Mouse (Mus musculus) midbrain, postnatal 0 days (tissue): ENCODE measurements around the gene Zfand4. TPM values are rescaled to one million over a fixed set of nuclear protein-coding genes. Genes with fewer than 3 reads are reported as not detected.

Experiments used
- ATAC-seq: fragments of 200-750 bp; cut with Nextera tagmentation; 2 replicates; pipeline ENCODE4 v1.8.0; 2017; ENCODE audit warnings: moderate number of reproducible peaks, mild to moderate bottlenecking, moderate TSS enrichment, moderate library complexity; ENCODE audit not compliant: low FRiP score
- DNase-seq: peaks from one replicate; pipeline ENCODE4 v3.0.0-alpha.2; 2015; ENCODE audit warnings: low spot score
- H3K27ac ChIP-seq: fragments of 300-500 bp; sonication (generic); 2 replicates; pipeline ENCODE4 v1.5.1; 2014; ENCODE audit warnings: low read depth, mild to moderate bottlenecking, low read length, mixed read lengths
- H3K27me3 ChIP-seq: fragments of 300-500 bp; sonication (generic); 2 replicates; pipeline ENCODE4 v1.6.1; 2014; ENCODE audit warnings: low read length, control low read depth, mixed read lengths; ENCODE audit not compliant: insufficient read depth
- H3K36me3 ChIP-seq: fragments of 300-500 bp; sonication (generic); 2 replicates; pipeline ENCODE4 v1.6.1; 2014; ENCODE audit warnings: low read length, control low read depth, mixed read lengths; ENCODE audit not compliant: insufficient read depth
- H3K4me1 ChIP-seq: fragments of 300-500 bp; sonication (generic); 2 replicates; pipeline ENCODE4 v1.6.1; 2014; ENCODE audit warnings: mild to moderate bottlenecking, control low read depth, antibody characterized with exemption, low read length, mixed read lengths; ENCODE audit not compliant: insufficient read depth
- H3K4me2 ChIP-seq: fragments of 300-500 bp; sonication (generic); 2 replicates; pipeline ENCODE4 v1.6.1; 2014; ENCODE audit warnings: low read depth, mild to moderate bottlenecking, low read length, mixed read lengths; ENCODE audit not compliant: poor library complexity, severe bottlenecking
- H3K4me3 ChIP-seq: fragments of 300-500 bp; sonication (generic); 2 replicates; pipeline ENCODE4 v1.5.1; 2014; ENCODE audit warnings: low read depth, mild to moderate bottlenecking, low read length, moderate library complexity
- H3K9ac ChIP-seq: fragments of 300-500 bp; sonication (generic); replicated peaks from 2 replicates; pipeline ENCODE4 v1.6.1; 2014; ENCODE audit warnings: mild to moderate bottlenecking, low read length, moderate library complexity, mixed read lengths; ENCODE audit not compliant: poor library complexity, severe bottlenecking
- H3K9me3 ChIP-seq: fragments of 300-500 bp; sonication (generic); 2 replicates; pipeline ENCODE4 v1.6.1; 2016; ENCODE audit warnings: low read length, control low read depth
- CTCF ChIP-seq: IDR thresholded peaks from 2 replicates; pipeline ENCODE4 v1.5.1; 2016; ENCODE audit warnings: antibody characterized with exemption, mild to moderate bottlenecking
- WGBS: fragments of 180-500 bp; shearing (Covaris S2); extraction: QIAGEN DNeasy Blood & Tissue Kit; methylation state at CpG from one replicate; pipeline ENCODE4 v1.1.7; 2014; 5-methylcytosine and 5-hydroxymethylcytosine counted together
- polyA plus RNA-seq: library from polyadenylated mRNA; unstranded; fragments of >200 nt; fragmentation: Nextera tagmentation; extraction: Ambion mirVana; gene quantifications from 2 replicates; pipeline ENCODE4 v1.2.1, GENCODE M21; 2015
- total RNA-seq: library from RNA; depleted of rRNA; stranded (reverse); fragments of >200 nt; gene quantifications from 2 replicates; pipeline ENCODE4 v1.2.3, GENCODE M21; 2014

Zfand4 gene
- total and polyA plus RNA-seq, 2 experiments from 2014 or later = 5.8 TPM

DNA sequence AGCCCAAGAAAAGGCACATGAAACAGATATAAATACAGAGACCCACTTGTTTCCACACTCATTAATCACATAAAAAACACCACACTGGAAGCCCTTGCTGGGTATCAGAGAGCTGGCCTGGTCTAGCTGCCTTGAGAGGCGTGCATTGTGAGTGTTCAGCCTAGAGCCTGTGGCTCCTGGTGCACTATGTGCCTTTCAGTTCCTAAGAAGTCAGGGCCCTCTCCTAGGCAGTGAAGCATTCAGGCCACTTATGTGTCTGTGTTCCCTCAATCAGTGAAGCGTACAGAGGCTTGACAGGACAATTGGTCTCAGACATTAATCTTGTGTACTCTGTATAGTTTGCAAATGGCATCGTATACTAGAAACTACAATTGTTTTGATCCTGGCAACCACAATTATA is 19.3 kb downstream of the Zfand4 start:
- Histone ChIP-seq H3K4me2 (no peak overlapping the region), H3K9ac (no peak overlapping the region), H3K4me1 (no peaks in the 10 kb centered on the region), H3K9me3 (no peaks in the 10 kb centered on the region), H3K27me3 (no peaks in the 10 kb centered on the region), H3K27ac (no peak overlapping the region), H3K36me3 (no peaks in the 10 kb centered on the region), H3K4me3 (no peak overlapping the region)
- DNase-seq (no peak), ATAC-seq (no peak)
- no peak for TF ChIP-seq CTCF
- WGBS = 84% methylated on average over 3 of the region's 3 CpGs

DNA sequence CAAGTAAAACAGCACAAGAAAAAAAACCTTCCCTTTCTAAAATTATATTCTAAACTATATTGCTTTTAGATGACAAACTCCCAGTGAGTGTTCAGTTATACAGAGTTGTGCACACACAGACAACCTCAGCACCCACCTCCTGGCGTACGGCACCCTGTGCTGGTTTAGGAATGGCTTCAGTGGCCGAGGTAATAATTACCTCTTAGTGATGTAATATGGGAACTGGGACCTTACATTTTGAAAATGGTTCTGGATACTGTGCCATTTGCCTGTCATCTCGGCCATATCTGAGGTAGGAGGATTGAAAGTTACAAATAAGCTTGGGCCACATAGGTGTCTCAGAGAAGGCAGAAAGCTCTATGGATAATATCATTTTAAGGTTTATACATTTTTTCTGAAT is 22.3 kb downstream of the Zfand4 start:
- H3K4me1 ChIP-seq = no peaks in the 10 kb centered on the region
- no peak overlapping the region for H3K27ac ChIP-seq
- TF ChIP-seq CTCF = no peak
- no peaks in the 10 kb centered on the region for H3K36me3 ChIP-seq
- H3K9ac ChIP-seq = no peak overlapping the region
- no peak overlapping the region for H3K4me2 ChIP-seq
- no peak for DNase-seq
- no peak for ATAC-seq
- H3K27me3 ChIP-seq = no peaks in the 10 kb centered on the region
- WGBS = 98% methylated on average over 4 of the region's 4 CpGs
- no peaks in the 10 kb centered on the region for H3K9me3 ChIP-seq
- H3K4me3 ChIP-seq = no peak overlapping the region

DNA sequence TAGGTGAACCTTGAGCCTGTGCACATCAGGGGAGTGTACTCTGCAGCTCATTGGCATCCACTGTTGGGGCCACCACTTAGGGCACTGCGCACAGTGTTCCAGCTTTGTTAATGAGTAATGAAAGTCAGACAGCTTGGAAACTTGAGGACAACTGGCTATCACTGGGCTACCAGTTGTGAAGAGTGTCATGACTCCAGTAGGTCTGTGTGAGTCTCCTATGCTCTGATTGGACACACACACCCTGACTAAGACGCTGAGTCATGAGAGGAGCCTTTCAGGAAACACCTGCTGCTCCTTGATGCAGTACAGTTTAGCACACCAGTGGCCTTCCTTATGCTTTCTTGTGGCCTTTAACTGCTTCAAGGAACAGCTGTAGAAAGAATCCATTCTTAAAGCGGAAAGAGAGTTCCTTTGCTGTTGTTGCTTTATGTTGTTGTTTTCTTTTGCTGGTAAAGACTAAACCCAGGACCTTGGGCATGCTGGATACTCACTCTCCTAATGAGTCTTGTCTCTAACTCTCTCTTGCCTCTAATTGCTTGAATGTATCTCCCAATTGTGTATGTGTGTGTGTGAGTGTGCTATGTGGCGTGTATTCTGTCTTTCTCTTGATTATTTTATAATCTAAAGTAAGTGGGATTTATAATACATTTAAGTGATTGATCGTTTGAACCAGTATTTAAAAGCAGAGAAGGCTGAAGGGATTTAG is 23.0 kb downstream of the Zfand4 start:
- no peaks in the 10 kb centered on the region for H3K4me1 ChIP-seq
- H3K27ac ChIP-seq = no peak overlapping the region
- H3K9me3 ChIP-seq = no peaks in the 10 kb centered on the region
- no peak for TF ChIP-seq CTCF
- DNase-seq = no peak
- no peaks in the 10 kb centered on the region for H3K36me3 ChIP-seq
- H3K4me2 ChIP-seq = no peak overlapping the region
- H3K4me3 ChIP-seq = no peak overlapping the region
- no peaks in the 10 kb centered on the region for H3K27me3 ChIP-seq
- no peak overlapping the region for H3K9ac ChIP-seq
- WGBS = 86% methylated on average over 5 of the region's 5 CpGs
- ATAC-seq = no peak

DNA sequence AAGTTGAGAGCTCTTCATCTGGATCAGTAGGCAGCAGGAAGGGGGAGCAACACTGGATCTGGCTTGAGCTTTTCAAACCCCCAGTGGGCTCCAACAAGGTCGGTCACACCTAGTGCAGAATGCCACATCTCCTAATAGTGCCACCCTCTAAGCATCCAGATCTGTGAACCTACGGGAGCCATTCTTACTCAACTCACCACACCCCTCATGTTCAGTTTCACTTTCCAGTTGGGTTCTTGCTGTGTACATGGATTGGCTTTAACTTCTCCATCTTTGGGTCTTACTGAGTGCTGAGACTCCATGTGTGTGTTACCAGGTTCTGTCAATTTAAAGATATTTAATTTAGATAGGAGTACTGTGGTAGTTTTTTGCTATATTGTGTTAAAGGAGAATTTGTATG is 47.4 kb downstream of the Zfand4 start:
- 98% methylated on average over 2 of the region's 2 CpGs for WGBS
- Histone ChIP-seq H3K4me3 (no peak overlapping the region), H3K4me2 (no peak overlapping the region), H3K9ac (no peak overlapping the region), H3K27ac (no peak overlapping the region), H3K4me1 (no peaks in the 10 kb centered on the region), H3K9me3 (no peaks in the 10 kb centered on the region), H3K36me3 (peaks cover 3% of the 10 kb centered on the region), H3K27me3 (no peaks in the 10 kb centered on the region)
- TF ChIP-seq CTCF = no peak
- DNase-seq (no peak), ATAC-seq (no peak)

DNA sequence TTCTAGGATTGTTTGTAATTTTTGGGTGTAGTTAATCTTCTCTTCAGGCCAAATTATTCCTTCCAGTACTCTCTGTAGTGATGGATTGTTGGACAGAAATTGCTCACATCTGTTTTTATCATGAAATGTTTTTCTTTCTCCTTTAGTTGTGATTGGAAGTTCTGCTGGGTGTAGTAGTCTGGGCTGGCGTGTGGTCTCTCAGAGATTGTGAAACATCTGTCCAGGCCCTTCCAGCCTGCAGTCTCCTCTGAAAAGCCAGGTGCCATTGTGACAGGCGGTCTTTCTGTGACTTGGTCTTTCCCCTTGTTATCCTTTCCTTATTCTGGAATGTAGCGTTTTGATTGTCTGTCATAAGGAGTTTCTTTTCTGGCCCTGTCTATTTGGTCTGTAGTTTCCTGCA is 55.2 kb downstream of the Zfand4 start:
- Histone ChIP-seq H3K4me2 (no peak overlapping the region), H3K4me3 (no peak overlapping the region), H3K9me3 (no peaks in the 10 kb centered on the region), H3K9ac (no peak overlapping the region), H3K36me3 (no peaks in the 10 kb centered on the region; the same call in none of the 2 replicates), H3K4me1 (no peaks in the 10 kb centered on the region), H3K27me3 (no peaks in the 10 kb centered on the region), H3K27ac (no peak overlapping the region)
- DNase-seq (no peak), ATAC-seq (no peak)
- 92% methylated on average over 3 of the region's 3 CpGs for WGBS
- TF ChIP-seq CTCF = no peak

DNA sequence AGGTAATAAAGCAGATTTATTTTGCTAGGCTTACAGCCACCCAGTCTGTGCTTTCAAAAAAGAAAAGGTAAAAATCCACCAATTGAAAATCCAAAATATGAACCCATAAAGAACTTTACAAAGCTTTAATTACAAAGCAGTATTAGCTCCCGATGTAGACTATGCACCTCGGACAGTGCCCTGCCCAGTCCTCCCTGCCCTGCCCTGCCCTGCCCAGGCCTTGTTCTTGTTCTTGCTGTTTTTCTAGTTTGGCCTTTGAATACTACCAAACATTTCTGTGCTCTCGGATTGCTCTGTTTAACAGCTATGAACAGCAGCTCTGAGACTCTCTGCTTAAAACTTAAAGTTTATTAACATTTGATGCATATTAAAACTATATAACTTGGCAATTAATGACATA is 62.6 kb downstream of the Zfand4 start:
- no peaks in the 10 kb centered on the region for H3K4me1 ChIP-seq
- TF ChIP-seq CTCF = no peak
- no peak for ATAC-seq
- 88% methylated on average over 3 of the region's 3 CpGs for WGBS
- no peaks in the 10 kb centered on the region for H3K27me3 ChIP-seq
- no peak overlapping the region for H3K4me3 ChIP-seq
- no peak overlapping the region for H3K9ac ChIP-seq
- no peak for DNase-seq
- H3K36me3 ChIP-seq = no peaks in the 10 kb centered on the region
- H3K4me2 ChIP-seq = no peak overlapping the region
- H3K9me3 ChIP-seq = no peaks in the 10 kb centered on the region
- H3K27ac ChIP-seq = no peak overlapping the region
